Mouse (Mus musculus) limb, embryonic 12.5 days (tissue): ENCODE measurements at regions not wholly inside any gene's neighbourhood (a gene's known extent, or its start where the extent isn't known, plus 50 kb on each side); places are given as distances from the start of the nearest gene placed in this dataset.

Source experiments
- ATAC-seq: fragments of 200-750 bp; cut with Nextera tagmentation; 2 replicates; pipeline ENCODE4 v1.8.0; 2017; ENCODE audit warnings: low read depth, moderate TSS enrichment; ENCODE audit not compliant: insufficient number of reproducible peaks, insufficient read depth, low FRiP score, low TSS enrichment
- H3K27ac ChIP-seq: fragments of 300-500 bp; sonication (generic); 2 replicates; pipeline ENCODE4 v1.5.1; 2016; ENCODE audit warnings: mild to moderate bottlenecking, moderate library complexity
- H3K27me3 ChIP-seq: fragments of 300-500 bp; sonication (generic); 2 replicates; pipeline ENCODE4 v1.6.1; 2016; ENCODE audit warnings: mild to moderate bottlenecking, moderate library complexity
- H3K36me3 ChIP-seq: fragments of 300-500 bp; sonication (generic); 2 replicates; pipeline ENCODE4 v1.6.1; 2016; ENCODE audit warnings: mild to moderate bottlenecking, moderate library complexity
- H3K4me1 ChIP-seq: fragments of 300-500 bp; sonication (generic); replicated peaks from 2 replicates; pipeline ENCODE4 v1.6.1; 2016
- H3K4me2 ChIP-seq: fragments of 300-500 bp; sonication (generic); 2 replicates; pipeline ENCODE4 v1.6.1; 2016; ENCODE audit warnings: mild to moderate bottlenecking, moderate library complexity
- H3K4me3 ChIP-seq: fragments of 300-500 bp; sonication (generic); replicated peaks from 2 replicates; pipeline ENCODE4 v1.5.1; 2016; ENCODE audit warnings: mild to moderate bottlenecking
- H3K9ac ChIP-seq: fragments of 300-500 bp; sonication (generic); replicated peaks from 2 replicates; pipeline ENCODE4 v1.6.1; 2016; ENCODE audit warnings: mild to moderate bottlenecking, moderate library complexity
- H3K9me3 ChIP-seq: fragments of 300-500 bp; sonication (generic); 2 replicates; pipeline ENCODE4 v1.6.1; 2016; ENCODE audit warnings: mild to moderate bottlenecking, moderate library complexity
- WGBS: fragments of 180-500 bp; shearing (Covaris S2); methylation state at CpG from one replicate; pipeline ENCODE4 v1.1.7; 2016; 5-methylcytosine and 5-hydroxymethylcytosine counted together

DNA sequence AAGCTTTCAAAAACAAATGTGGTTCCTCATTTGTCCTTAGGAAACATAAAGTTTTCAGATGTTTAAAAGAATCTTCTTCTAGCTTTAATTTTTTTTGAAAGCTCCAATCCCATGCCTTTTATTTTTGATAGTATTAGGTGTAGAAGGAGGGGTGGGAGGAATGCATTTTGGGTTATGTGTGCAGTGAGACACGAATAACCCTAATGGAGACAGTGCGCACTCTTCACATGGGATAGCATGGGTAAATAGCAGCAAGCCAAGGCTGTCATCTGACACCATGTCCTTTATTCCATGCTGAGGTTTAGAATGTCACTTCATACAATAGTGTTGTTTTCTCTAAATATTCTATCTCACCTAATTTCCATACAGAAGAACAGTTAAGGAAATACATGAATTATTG, 60.7 kb upstream of the Ifne start:
- H3K4me1 ChIP-seq = peaks cover 6% of the 10 kb centered on the region; the same call in 1 of the 2 replicates

DNA sequence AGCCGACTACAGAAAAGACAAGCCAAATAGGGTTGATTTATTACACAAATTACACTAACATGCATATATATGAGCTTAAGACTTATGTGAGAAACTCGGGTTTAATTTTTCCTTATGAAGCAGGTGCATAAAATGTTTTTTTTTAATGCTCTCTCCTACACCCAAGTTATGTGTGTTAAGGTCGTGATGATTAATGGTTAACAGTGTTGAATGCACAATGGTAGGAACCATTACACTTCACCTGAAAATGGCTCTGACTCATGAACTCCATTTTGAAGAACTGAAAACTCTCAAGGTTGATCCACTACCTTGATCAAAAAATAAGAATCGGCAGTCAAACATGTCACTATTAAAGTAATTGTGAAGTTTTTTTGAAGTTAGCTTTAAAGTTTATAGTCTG, 59.4 kb upstream of the Ifne start:
- Histone ChIP-seq H3K27ac (no peak overlapping the region), H3K36me3 (no peaks in the 10 kb centered on the region), H3K27me3 (peaks cover 33% of the 10 kb centered on the region), H3K4me1 (peaks cover 6% of the 10 kb centered on the region; the same call in 1 of the 2 replicates), H3K4me2 (no peak overlapping the region), H3K4me3 (no peak overlapping the region), H3K9me3 (no peaks in the 10 kb centered on the region), H3K9ac (no peak overlapping the region)
- no peak for ATAC-seq
- WGBS = 39% methylated on average over 4 of the region's 4 CpGs

More for the DNA sequence above, 60.7 kb upstream of the Ifne start:
- Histone ChIP-seq H3K4me3 (no peak overlapping the region), H3K27ac (no peak overlapping the region), H3K36me3 (no peaks in the 10 kb centered on the region), H3K4me2 (no peak overlapping the region), H3K9ac (no peak overlapping the region), H3K27me3 (peaks cover 24% of the 10 kb centered on the region), H3K9me3 (no peaks in the 10 kb centered on the region)
- ATAC-seq = no peak
- 87% methylated on average over 2 of the region's 2 CpGs for WGBS

DNA sequence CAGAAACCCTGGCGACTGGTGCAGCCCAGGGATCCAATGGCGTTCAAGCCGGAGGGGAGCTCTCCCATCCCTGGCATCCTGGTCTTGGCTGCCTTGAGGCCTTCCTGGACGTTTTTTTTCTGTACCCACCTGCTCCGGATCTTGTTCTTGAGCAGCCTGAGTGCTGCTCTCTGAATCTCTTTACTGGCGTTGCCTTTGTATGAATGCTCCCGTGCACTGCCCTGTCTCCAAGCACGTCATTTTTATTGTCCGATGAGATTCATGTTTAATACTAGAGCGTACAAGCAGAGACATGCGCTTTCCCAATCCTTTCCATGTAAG, 58.7 kb upstream of the Ifne start:
- Histone ChIP-seq H3K27me3 (peaks cover 33% of the 10 kb centered on the region), H3K36me3 (no peaks in the 10 kb centered on the region), H3K4me1 (peaks cover 6% of the 10 kb centered on the region; the same call in 1 of the 2 replicates), H3K9me3 (no peaks in the 10 kb centered on the region), H3K4me3 (peak overlapping the region; percentile 70), H3K4me2 (peak overlapping the region; percentile 97), H3K9ac (peak overlapping the region; percentile 57), H3K27ac (no peak overlapping the region)
- WGBS = 7% methylated on average over 11 of the region's 11 CpGs
- no peak for ATAC-seq

DNA sequence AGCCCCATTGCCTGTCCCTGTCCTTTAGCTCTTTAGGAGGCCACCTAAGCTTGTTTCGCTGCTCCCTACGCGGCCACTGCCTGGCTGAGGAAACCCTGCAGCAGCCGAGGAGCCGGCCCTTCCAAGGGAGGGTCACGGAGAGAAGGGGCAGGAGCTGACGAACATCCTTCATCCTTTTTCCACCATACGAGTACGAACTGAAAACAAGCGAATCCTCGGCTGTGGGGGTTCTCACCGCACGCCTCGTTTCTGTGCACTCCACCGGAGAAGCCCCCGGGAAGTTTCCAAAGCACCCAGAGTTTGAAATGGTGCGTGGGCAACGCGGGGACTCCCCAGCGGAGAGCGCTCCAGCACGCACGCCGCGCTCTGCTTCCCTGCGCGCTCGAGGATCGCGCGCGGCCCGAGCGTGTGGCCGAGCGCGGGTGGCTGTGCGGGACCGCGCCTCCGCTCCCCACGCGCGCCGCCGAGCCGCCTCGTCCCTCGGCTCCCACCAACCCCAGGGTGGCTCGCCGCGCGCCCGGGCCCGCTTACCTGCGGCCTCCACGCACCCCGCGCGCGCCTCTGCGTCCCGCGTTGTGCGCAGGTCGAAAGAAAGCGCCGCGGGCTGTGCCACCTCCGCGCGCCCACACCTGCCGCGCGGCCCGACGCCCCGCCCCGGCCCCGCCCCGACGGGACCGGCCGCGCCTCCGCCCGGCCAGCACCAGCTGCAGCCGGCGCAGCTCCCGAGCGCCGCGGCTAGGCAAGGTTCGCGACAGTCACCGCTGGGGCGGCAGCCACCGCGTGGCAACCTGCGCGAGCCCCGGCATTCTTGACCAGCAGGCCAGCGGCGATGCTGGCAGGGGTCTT, 58.1 kb upstream of the Ifne start:
- ATAC-seq = peak; percentile 87
- Histone ChIP-seq H3K4me2 (peak overlapping the region; percentile 97), H3K4me3 (peak overlapping the region; percentile 70), H3K27ac (no peak overlapping the region), H3K4me1 (peaks cover 6% of the 10 kb centered on the region; the same call in 1 of the 2 replicates), H3K27me3 (peaks cover 33% of the 10 kb centered on the region), H3K9ac (peak overlapping the region; percentile 57), H3K9me3 (no peaks in the 10 kb centered on the region), H3K36me3 (no peaks in the 10 kb centered on the region)
- under 1% methylated on average over 85 of the region's 104 CpGs for WGBS

DNA sequence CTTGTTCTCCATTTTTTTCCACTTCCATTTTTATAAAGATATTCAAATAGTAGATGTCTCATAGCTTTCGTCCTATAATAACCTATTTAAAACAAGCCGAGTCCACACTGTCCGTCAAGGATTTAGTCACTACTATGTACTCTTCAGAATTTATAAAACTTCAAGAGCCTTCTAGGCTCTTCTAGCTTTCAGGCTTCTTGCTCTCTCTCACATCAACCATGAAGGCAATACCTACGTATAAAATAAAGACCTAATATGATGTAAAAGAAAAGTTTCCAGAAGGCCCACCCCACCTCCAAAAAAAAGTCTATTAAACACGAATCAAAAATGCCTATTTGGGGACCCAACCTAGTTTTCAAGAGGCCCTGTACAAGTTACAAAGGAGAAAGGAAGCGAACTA, 57.0 kb upstream of the Ifne start:
- peaks cover 6% of the 10 kb centered on the region; the same call in 1 of the 2 replicates for H3K4me1 ChIP-seq
- H3K9ac ChIP-seq = no peak overlapping the region
- 66% methylated on average over 6 of the region's 6 CpGs for WGBS
- ATAC-seq = no peak
- no peak overlapping the region for H3K27ac ChIP-seq
- no peaks in the 10 kb centered on the region for H3K9me3 ChIP-seq
- H3K4me2 ChIP-seq = no peak overlapping the region
- H3K27me3 ChIP-seq = peaks cover 33% of the 10 kb centered on the region
- H3K4me3 ChIP-seq = no peak overlapping the region
- no peaks in the 10 kb centered on the region for H3K36me3 ChIP-seq

DNA sequence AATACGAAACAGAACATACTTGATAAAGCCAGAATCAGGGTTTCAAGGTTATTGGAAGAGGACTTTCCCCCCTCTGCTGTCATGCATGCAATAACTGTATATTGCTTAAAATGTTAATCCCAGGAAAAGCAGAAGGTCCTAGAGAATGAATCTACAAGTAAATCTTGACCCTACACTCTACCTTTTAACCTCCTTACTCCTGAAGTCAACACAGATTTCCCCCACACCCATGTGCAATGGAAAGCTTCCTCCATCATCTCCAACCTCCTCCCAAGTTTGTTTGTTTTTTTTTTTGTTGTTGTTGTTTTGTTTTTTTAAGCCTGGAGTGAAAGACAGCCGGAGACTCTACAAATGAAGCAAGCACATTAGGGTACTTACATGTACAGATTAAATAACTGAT, 55.9 kb upstream of the Ifne start:
- no peak overlapping the region for H3K4me2 ChIP-seq
- no peak overlapping the region for H3K27ac ChIP-seq
- peaks cover 6% of the 10 kb centered on the region; the same call in 1 of the 2 replicates for H3K4me1 ChIP-seq
- H3K27me3 ChIP-seq = peaks cover 33% of the 10 kb centered on the region
- no peak for ATAC-seq
- H3K36me3 ChIP-seq = no peaks in the 10 kb centered on the region
- WGBS = 73% methylated on average over 2 of the region's 2 CpGs
- no peaks in the 10 kb centered on the region for H3K9me3 ChIP-seq
- no peak overlapping the region for H3K4me3 ChIP-seq
- no peak overlapping the region for H3K9ac ChIP-seq

DNA sequence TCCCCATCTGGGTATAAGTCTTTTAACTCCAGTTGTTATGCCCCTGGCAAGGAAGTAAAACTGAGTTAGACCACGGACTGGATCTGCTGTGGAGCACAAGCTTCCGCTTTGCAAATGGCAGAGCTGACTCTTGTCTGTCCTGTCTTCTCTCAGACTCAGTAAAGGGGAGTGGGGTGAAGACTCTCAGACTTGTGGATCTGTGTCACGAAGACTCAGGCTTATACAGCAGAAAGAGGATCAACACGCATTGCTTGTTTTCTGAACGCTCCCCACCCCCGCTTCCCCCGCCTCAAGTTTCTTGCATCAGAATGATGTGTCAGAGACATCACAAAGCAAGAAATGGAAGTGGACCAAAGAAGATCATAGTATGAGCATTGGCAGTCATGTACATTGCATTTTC, 55.3 kb upstream of the Ifne start:
- Histone ChIP-seq H3K9me3 (no peaks in the 10 kb centered on the region), H3K36me3 (no peaks in the 10 kb centered on the region), H3K9ac (no peak overlapping the region), H3K4me2 (no peak overlapping the region), H3K4me3 (no peak overlapping the region), H3K27me3 (peaks cover 33% of the 10 kb centered on the region), H3K4me1 (peaks cover 6% of the 10 kb centered on the region; the same call in 1 of the 2 replicates), H3K27ac (no peak overlapping the region)
- WGBS = 68% methylated on average over 7 of the region's 7 CpGs
- ATAC-seq = no peak

DNA sequence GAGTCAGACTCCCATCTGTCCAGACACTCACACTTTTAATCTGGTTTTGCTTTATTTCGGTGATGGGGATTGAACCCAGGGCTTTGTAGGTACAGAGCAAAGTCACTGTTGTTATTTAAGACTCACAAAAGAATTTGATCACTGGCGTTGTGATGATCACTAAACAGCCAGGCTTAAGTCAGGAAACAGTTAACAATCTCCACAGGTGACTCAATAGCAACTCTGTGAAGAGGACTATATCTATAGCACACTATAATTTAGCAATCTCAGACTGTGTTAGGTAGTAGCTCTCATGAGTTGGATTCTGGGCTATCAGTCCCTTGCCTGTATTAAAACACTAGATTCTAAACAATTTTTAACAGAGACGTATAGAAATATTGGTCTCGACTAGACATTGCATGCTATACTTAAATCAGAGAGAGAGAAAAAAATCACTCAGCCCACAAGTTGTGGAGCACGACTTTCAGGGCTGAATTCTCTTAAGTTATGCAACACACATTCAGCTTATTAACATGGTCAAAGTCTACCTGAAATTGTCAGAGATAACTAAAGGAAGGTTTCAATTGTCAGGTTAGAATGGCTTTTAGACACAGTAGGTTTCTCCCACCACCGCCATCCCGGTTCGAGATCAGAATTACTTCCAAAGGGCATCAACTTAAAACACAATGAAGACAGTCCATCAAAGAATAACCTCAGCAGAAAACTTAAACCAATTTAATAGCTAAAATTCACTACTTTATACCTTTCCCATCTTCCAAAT, 54.4 kb upstream of the Ifne start:
- Histone ChIP-seq H3K9me3 (no peaks in the 10 kb centered on the region), H3K4me2 (no peak overlapping the region), H3K9ac (no peak overlapping the region), H3K4me1 (peaks cover 6% of the 10 kb centered on the region; the same call in 1 of the 2 replicates), H3K27ac (no peak overlapping the region), H3K27me3 (peaks cover 33% of the 10 kb centered on the region), H3K36me3 (no peaks in the 10 kb centered on the region), H3K4me3 (no peak overlapping the region)
- no peak for ATAC-seq
- WGBS = 79% methylated on average over 8 of the region's 8 CpGs

DNA sequence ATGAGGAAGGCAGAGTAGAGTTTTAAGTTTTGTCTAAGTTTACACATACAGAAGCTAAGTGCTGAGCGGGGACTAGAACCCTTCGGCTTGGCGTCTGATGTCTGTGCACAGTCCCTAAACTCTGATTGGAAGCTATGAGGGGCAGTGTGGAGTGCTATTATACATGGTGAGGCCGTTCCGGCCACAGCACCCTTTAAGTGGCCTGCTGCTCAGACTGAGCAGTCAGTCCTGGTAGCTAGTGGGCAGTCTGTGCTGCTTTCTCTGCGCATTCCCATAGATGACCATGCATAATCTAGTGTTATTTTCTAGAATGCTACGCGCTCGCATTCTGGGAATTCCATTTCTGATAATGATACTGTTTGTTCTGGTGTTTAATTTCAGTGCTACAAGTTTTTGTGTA, 51.2 kb upstream of the Ifne start:
- Histone ChIP-seq H3K9ac (no peak overlapping the region), H3K27me3 (peaks cover 13% of the 10 kb centered on the region), H3K27ac (no peak overlapping the region), H3K4me2 (no peak overlapping the region), H3K4me1 (no peaks in the 10 kb centered on the region), H3K9me3 (no peaks in the 10 kb centered on the region), H3K4me3 (no peak overlapping the region), H3K36me3 (no peaks in the 10 kb centered on the region)
- ATAC-seq = no peak
- 91% methylated on average over 9 of the region's 9 CpGs for WGBS
